Mouse (Mus musculus) testis, adult 10 weeks (tissue): ENCODE results near the gene Gm20897. TPM values are rescaled to one million over a fixed set of nuclear protein-coding genes. Genes with fewer than 3 reads are reported as not detected.

Experiments
- polyA plus RNA-seq: library from polyadenylated mRNA; stranded (reverse); fragments of 350-450 nt; fragmentation: Illumina TruSeq; extraction: RNeasy Lipid Tissue Mini Kit (QIAGEN cat#74804); gene quantifications from one replicate; pipeline ENCODE4 v1.2.3, GENCODE M21; 2014; ENCODE audit warnings: low read depth, low replicate concordance

Gene Gm20897
- 2.3 TPM for polyA plus RNA-seq

GRCm38 (mm10) chrY:38502138-38502537 lies at the start of gene Gm20897:
TSS of gene Gm20897 (minus strand) at chrY:38502238.

Other genes starting within 250 kb of the Gm20897 start
- gene Gm21732, start 73.5 kb upstream of the Gm20897 start, polyA plus RNA-seq = not detected